Mouse (Mus musculus): Measurements from ENCODE around the gene Synpo2. TPM values are rescaled to one million over a fixed set of nuclear protein-coding genes. Genes with fewer than 3 reads are reported as not detected.
"Not testable (repeated sequence)": the region's sequence is repeated elsewhere in the genome, so short reads cannot be mapped to it uniquely, and the experiment has no call there.

Gene Synpo2
- total RNA-seq, 2 experiments from 2014 or later, result 284 TPM

DNA sequence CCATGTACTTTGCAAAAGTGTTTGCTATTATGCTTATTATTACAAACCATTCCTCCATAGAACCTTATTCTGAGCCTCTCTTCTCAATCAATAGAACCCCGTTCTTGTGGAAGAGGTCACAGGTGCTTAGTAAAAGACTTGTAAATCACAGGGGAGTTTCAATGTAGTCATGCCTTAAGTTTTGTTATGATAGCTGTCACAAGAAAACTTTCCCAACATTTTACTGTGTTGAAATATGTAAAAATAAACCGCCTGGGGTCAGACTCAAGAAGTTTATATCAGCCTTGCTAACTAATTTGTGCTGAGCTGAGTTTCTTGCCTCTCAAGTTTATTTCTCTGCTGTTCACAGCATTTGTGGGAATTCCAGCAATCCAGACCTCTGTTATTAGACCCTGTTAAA lies 103.8 kb downstream of the Synpo2 start:
- no peak for DNase-seq (ENCODE audit: low spot score)

- no peak for DNase-seq (ENCODE audit: low spot score)
Measured at GRCm38 (mm10) chr3:123131151-123131756, 104.7 kb downstream of the Synpo2 start.

- DNase-seq (ENCODE audit: low spot score), result no peak
Measured at GRCm38 (mm10) chr3:123130314-123131150, 105.4 kb downstream of the Synpo2 start.

DNA sequence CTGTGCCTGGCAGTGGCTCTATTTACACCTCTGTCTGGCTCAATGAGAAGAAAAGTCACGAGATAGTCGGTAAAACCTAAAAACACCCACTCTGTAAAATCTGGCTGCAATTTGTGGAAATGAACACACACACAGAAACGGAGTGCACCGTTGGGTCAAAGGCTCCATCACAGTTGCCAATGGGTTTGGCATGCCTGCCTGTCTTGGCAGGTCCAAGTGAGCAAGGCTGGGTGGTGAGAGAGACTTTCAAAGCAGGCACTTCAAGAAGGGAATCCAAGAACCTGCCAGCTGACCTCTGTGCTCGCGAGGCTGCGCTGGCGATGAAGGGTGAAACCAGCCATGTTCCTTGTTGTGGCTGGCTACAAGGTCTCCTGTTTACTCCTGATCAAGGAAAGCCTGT lies 107.2 kb downstream of the Synpo2 start:
- DNase-seq (ENCODE audit: low spot score), result peak; percentile 89

- no peak for DNase-seq (ENCODE audit: low spot score)
Measured at GRCm38 (mm10) chr3:123128091-123128490, 107.9 kb downstream of the Synpo2 start.

- DNase-seq (ENCODE audit: low spot score), result not testable (repeated sequence)
Measured at GRCm38 (mm10) chr3:123126741-123127140, 109.2 kb downstream of the Synpo2 start.

- no peak for DNase-seq (ENCODE audit: low spot score)
Measured at GRCm38 (mm10) chr3:123123817-123124216, 112.1 kb downstream of the Synpo2 start.

DNA sequence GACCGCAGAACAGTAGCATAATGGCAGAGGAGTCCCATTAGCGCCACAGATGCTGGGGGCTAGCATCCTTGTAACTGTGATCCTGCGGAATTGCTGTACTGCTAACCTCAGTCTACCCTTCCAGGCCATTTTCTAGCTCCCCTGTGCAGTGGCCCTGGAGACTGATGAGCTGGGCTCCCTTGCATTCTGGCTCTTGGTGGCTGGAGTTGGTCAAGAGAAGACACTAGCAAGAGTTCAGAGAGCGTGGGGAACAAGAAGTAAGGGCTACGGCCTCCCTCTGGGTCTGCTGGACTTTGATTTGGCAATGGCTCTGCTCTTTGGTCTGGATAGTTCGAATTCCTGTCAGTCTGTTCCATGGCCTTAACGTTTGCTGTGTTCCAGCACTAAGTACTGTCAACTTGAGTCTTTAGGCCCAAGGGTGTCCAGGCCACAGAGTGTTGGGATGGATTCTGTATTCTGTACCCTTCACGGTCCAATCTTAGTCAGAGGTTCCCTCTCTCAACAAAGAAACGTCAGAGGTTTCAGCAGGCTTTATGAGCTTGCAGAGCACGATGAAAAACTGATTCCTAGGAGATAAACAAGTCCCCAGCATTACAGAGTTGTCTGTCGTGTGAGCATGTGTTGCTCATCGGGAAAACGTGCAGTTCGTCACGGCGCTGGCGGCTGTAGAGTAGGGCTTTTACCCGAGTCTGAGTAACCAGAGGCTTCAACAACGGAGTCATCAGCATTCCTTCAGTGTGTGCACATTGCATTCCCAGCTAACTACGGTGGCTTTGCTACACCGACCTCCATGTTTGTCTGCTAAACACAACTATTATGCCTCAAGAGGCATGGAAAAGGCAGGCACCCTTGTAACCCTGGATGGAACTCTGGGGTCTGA lies 113.6 kb downstream of the Synpo2 start:
- no peak for DNase-seq (ENCODE audit: low spot score)

DNA sequence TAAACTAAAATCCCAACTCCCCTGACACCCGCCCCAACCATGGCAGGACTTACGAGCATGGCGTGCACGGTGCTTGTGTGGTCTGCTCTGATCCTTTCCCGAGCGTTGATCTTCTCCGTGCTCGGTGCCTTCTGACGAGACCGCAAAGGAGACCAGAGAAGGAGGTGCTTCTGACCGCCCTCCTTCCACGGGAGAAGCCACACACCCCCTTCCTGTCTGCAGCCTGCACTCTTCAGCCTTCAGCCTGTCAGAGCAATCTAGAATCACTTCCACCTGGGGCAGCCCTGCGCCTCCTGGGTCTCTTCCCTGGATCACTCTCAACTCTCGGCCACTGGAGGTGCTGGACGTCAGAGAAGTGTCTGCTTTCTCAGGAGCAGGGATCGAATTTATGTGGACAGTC lies 119.0 kb downstream of the Synpo2 start:
- DNase-seq (ENCODE audit: low spot score), result peak; percentile 82

- DNase-seq (ENCODE audit: low spot score), result peak; percentile 81
Measured at GRCm38 (mm10) chr3:123115770-123116527, 120.0 kb downstream of the Synpo2 start.

DNA sequence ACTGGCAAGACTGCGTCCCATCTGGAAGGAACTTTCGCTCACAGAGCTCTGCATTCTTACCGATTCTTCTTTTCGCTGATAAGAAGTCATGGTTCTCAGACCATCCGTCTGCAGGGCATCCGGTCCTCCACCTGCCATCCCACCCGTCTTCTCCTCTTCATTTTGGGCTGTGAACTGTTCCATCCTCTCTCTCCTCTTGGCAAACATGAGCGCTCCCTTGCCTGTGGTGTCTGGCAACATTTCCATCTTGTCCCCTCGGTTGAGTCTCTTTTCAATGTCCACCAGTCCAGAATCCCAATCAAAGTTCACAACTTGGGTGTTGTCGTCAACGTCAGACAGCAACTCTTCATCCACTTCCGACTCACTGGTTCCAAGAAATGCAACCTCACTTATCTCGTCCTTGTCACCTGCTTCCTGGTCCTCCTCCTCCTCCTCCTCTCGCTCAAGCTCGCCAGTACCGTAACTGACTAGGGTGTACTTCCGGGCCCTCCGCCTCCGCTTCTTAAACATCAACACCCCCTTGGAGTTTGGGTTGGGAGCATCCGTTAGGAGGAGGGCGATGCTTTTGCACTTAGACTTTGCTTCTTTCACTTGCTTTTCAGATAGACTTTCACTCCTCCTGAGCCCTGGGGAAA lies 121.8 kb downstream of the Synpo2 start:
- no peak for DNase-seq (ENCODE audit: low spot score)

DNA sequence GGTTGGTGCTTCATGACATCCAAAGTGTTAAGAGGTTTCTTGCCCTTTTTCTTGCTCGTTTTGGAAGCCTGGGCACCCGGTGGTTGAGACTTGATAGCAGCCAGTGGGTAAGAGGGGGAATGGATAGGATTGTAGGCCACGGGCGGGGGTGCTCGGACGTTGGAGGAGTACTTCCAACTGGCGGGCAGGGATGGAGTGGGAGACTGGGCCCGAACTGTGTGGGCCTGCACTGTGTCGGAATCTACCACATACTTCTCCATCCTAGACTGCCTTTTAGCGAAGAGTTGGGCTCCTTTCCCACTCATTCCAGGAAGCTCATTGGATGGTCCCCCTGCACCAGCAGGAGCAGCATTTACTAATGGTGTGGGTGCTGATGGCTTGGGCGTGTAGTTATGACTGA lies 123.2 kb downstream of the Synpo2 start:
- DNase-seq (ENCODE audit: low spot score), result no peak

- DNase-seq (ENCODE audit: low spot score), result peak; percentile 66
Measured at GRCm38 (mm10) chr3:123111071-123111711, 124.8 kb downstream of the Synpo2 start.

- DNase-seq (ENCODE audit: low spot score), result no peak
Measured at GRCm38 (mm10) chr3:123107830-123108549, 128.0 kb downstream of the Synpo2 start.

DNA sequence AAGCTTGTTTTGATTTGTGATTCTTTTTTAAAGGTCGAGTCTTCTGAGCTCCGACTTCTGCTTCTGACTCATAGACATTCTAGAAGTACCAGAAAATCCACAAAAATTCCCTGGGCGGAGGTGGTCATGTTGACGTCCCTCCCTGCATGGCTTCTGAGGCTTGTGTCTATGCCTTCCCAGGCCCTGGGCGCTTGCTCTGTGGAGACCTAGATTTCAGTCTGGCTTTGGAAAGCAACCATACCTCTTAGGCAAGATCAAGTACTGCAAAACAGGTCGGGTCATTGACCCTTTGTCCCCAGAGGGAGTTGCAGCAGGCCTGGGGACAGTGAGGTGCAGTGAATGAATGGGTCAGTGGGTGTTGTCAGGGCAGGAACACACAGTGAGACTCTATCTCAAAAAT lies 131.6 kb downstream of the Synpo2 start:
- DNase-seq (ENCODE audit: low spot score), result peak; percentile 38

GRCm38 (mm10) chr3:123103151-123103860 lies 132.6 kb downstream of the Synpo2 start:
- peak; percentile 76 for DNase-seq (ENCODE audit: low spot score)

GRCm38 (mm10) chr3:123101761-123102160 lies 134.2 kb downstream of the Synpo2 start:
- no peak for DNase-seq (ENCODE audit: low spot score)

DNA sequence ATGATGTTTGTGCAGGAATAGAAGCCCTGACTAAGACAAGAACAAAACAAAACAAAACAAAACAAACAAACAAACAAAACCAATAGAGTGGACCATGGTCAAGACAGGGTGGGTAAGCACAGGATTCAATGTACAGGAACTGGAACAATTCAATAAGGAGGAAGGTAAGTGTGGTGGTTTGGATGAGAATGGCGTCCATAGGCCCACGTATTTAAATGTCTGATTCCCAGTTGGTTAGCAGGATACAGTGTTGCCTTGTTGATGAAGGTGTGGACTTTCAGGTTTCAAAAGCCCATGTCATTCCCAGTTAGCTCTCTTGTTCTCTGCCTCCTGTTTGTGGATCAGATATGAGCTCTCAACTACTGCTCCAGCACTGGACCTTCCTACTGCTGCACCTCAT lies 140.8 kb downstream of the Synpo2 start:
- DNase-seq (ENCODE audit: low spot score), result no peak

Measured in gastrocnemius, adult 18-20 months (tissue).